Comparison of ENCODE assay signal across 42 mouse cellular contexts in the genomic region with DNA sequence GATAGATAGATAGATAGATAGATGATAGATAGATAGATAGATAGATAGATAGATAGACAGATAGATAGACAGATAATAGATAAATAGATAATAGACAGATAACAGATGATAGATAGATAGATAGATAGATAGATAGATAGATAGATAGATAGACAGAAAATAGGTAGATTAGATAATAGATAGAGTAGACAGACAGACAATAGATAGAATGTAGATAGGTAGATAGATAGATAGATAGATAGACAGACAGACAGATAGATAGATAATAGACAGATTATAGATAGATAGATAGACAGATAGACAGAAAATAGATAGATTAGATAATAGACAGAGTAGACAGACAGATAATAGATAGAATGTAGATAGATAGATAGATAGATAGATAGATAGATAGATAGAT. TPM values are rescaled to one million over a fixed set of nuclear protein-coding genes. Genes with fewer than 3 reads are reported as not detected.
"Had no signal": no experiment of that assay in that cellular context is flagged by ENCODE, and none has a peak within 500 bp of the region (broad histone marks: within the 10 kb centered on the region; RNA-seq: fewer than 3 reads in every experiment).

No protein-coding gene starts in this region.

RNA-seq across cellular contexts. Expression of gene Olfr282, which starts 14.2 kb away (rescaled TPM):
- total RNA-seq: heart, postnatal 10 days; heart, postnatal 14 days; heart, postnatal 25 days; heart, postnatal 36 days; heart, postnatal 4 days; hematopoietic stem cell, adult 5-6 weeks; hindbrain, postnatal 0 days; layer of hippocampus, adult 18-20 months; layer of hippocampus, adult 2 months; layer of hippocampus, adult 8-10 months; layer of hippocampus, postnatal 10 days; layer of hippocampus, postnatal 14 days; layer of hippocampus, postnatal 25 days; layer of hippocampus, postnatal 36 days; left cerebral cortex, adult 18-20 months; left cerebral cortex, adult 2 months; left cerebral cortex, adult 8-10 months had no signal
- polyA plus RNA-seq: heart, embryonic 11.5 days; heart, embryonic 12.5 days; heart, embryonic 13.5 days; heart, embryonic 14.5 days; heart, embryonic 15.5 days; heart, embryonic 16.5 days; heart, postnatal 0 days; hindbrain, embryonic 10.5 days; hindbrain, embryonic 11.5 days; hindbrain, embryonic 12.5 days; hindbrain, embryonic 13.5 days; hindbrain, embryonic 14.5 days; hindbrain, embryonic 15.5 days; hindbrain, embryonic 16.5 days; hindbrain, postnatal 0 days; inflammation-experienced regulatory T-cells, adult 6 months; intestine, embryonic 14.5 days; intestine, embryonic 15.5 days; intestine, embryonic 16.5 days; intestine, postnatal 0 days; kidney, adult 2 months; kidney, embryonic 14.5 days; kidney, embryonic 15.5 days; kidney, embryonic 16.5 days; kidney, postnatal 0 days; large intestine, adult 2 months had no signal

RNA-seq across cellular contexts. Expression of gene Olfr281, which starts 35.6 kb away (rescaled TPM):
- total RNA-seq: heart, postnatal 10 days; heart, postnatal 14 days; heart, postnatal 25 days; heart, postnatal 36 days; heart, postnatal 4 days; hematopoietic stem cell, adult 5-6 weeks; hindbrain, postnatal 0 days; layer of hippocampus, adult 18-20 months; layer of hippocampus, adult 2 months; layer of hippocampus, adult 8-10 months; layer of hippocampus, postnatal 10 days; layer of hippocampus, postnatal 14 days; layer of hippocampus, postnatal 25 days; layer of hippocampus, postnatal 36 days; left cerebral cortex, adult 18-20 months; left cerebral cortex, adult 2 months; left cerebral cortex, adult 8-10 months had no signal
- polyA plus RNA-seq: heart, embryonic 11.5 days; heart, embryonic 12.5 days; heart, embryonic 13.5 days; heart, embryonic 14.5 days; heart, embryonic 15.5 days; heart, embryonic 16.5 days; heart, postnatal 0 days; hindbrain, embryonic 10.5 days; hindbrain, embryonic 11.5 days; hindbrain, embryonic 12.5 days; hindbrain, embryonic 13.5 days; hindbrain, embryonic 14.5 days; hindbrain, embryonic 15.5 days; hindbrain, embryonic 16.5 days; hindbrain, postnatal 0 days; inflammation-experienced regulatory T-cells, adult 6 months; intestine, embryonic 14.5 days; intestine, embryonic 15.5 days; intestine, embryonic 16.5 days; intestine, postnatal 0 days; kidney, adult 2 months; kidney, embryonic 14.5 days; kidney, embryonic 15.5 days; kidney, embryonic 16.5 days; kidney, postnatal 0 days; large intestine, adult 2 months had no signal

RNA-seq across cellular contexts. Expression of gene Olfr283, which starts 36.1 kb away (rescaled TPM):
- total RNA-seq: heart, postnatal 10 days; heart, postnatal 14 days; heart, postnatal 25 days; heart, postnatal 36 days; heart, postnatal 4 days; hematopoietic stem cell, adult 5-6 weeks; hindbrain, postnatal 0 days; layer of hippocampus, adult 18-20 months; layer of hippocampus, adult 2 months; layer of hippocampus, adult 8-10 months; layer of hippocampus, postnatal 10 days; layer of hippocampus, postnatal 14 days; layer of hippocampus, postnatal 25 days; layer of hippocampus, postnatal 36 days; left cerebral cortex, adult 18-20 months; left cerebral cortex, adult 2 months; left cerebral cortex, adult 8-10 months had no signal
- polyA plus RNA-seq: heart, embryonic 11.5 days; heart, embryonic 12.5 days; heart, embryonic 13.5 days; heart, embryonic 14.5 days; heart, embryonic 15.5 days; heart, embryonic 16.5 days; heart, postnatal 0 days; hindbrain, embryonic 10.5 days; hindbrain, embryonic 11.5 days; hindbrain, embryonic 12.5 days; hindbrain, embryonic 13.5 days; hindbrain, embryonic 14.5 days; hindbrain, embryonic 15.5 days; hindbrain, embryonic 16.5 days; hindbrain, postnatal 0 days; inflammation-experienced regulatory T-cells, adult 6 months; intestine, embryonic 14.5 days; intestine, embryonic 15.5 days; intestine, embryonic 16.5 days; intestine, postnatal 0 days; kidney, adult 2 months; kidney, embryonic 14.5 days; kidney, embryonic 15.5 days; kidney, embryonic 16.5 days; kidney, postnatal 0 days; large intestine, adult 2 months had no signal

RNA-seq across cellular contexts. Expression of gene OR5BS1P, which starts 52.9 kb away (rescaled TPM):
- total RNA-seq: heart, postnatal 10 days; heart, postnatal 14 days; heart, postnatal 25 days; heart, postnatal 36 days; heart, postnatal 4 days; hematopoietic stem cell, adult 5-6 weeks; hindbrain, postnatal 0 days; layer of hippocampus, adult 18-20 months; layer of hippocampus, adult 2 months; layer of hippocampus, adult 8-10 months; layer of hippocampus, postnatal 10 days; layer of hippocampus, postnatal 14 days; layer of hippocampus, postnatal 25 days; layer of hippocampus, postnatal 36 days; left cerebral cortex, adult 18-20 months; left cerebral cortex, adult 2 months; left cerebral cortex, adult 8-10 months had no signal
- polyA plus RNA-seq: heart, embryonic 11.5 days; heart, embryonic 12.5 days; heart, embryonic 13.5 days; heart, embryonic 14.5 days; heart, embryonic 15.5 days; heart, embryonic 16.5 days; heart, postnatal 0 days; hindbrain, embryonic 10.5 days; hindbrain, embryonic 11.5 days; hindbrain, embryonic 12.5 days; hindbrain, embryonic 13.5 days; hindbrain, embryonic 14.5 days; hindbrain, embryonic 15.5 days; hindbrain, embryonic 16.5 days; hindbrain, postnatal 0 days; inflammation-experienced regulatory T-cells, adult 6 months; intestine, embryonic 14.5 days; intestine, embryonic 15.5 days; intestine, embryonic 16.5 days; intestine, postnatal 0 days; kidney, adult 2 months; kidney, embryonic 14.5 days; kidney, embryonic 15.5 days; kidney, embryonic 16.5 days; kidney, postnatal 0 days; large intestine, adult 2 months had no signal
